Mouse (Mus musculus): ENCODE data around the gene Gabpb2.

Gabpb2 gene

GRCm38 (mm10) chr3:95217255-95218134, at the start of gene Gabpb2:
Gabpb2 (minus strand) TSS chr3:95217916.
- DNase-seq (ENCODE audit: low read depth, low spot score) = peak; percentile 83

GRCm38 (mm10) chr3:95266052-95266451, 48.3 kb upstream of the Gabpb2 start:
- no peak for DNase-seq (ENCODE audit: low read depth, low spot score)

GRCm38 (mm10) chr3:95264724-95265123, 47.0 kb upstream of the Gabpb2 start:
- no peak for DNase-seq (ENCODE audit: low read depth, low spot score)

GRCm38 (mm10) chr3:95263089-95263739, 45.5 kb upstream of the Gabpb2 start:
- no peak for DNase-seq (ENCODE audit: low read depth, low spot score)

GRCm38 (mm10) chr3:95261975-95262374, 44.3 kb upstream of the Gabpb2 start:
- DNase-seq (ENCODE audit: low read depth, low spot score) = no peak

GRCm38 (mm10) chr3:95256931-95257330, 39.2 kb upstream of the Gabpb2 start:
- no peak for DNase-seq (ENCODE audit: low read depth, low spot score)

- DNase-seq (ENCODE audit: low read depth, low spot score) = no peak
These were observed 33.2 kb upstream of the Gabpb2 start, which contains the start of gene Bnipl for GRCm38 (mm10) chr3:95250783-95251424. Bnipl (minus strand) TSS chr3:95251193.

GRCm38 (mm10) chr3:95250361-95250760, 32.6 kb upstream of the Gabpb2 start:
- no peak for DNase-seq (ENCODE audit: low read depth, low spot score)

GRCm38 (mm10) chr3:95247660-95248336, 30.1 kb upstream of the Gabpb2 start:
- no peak for DNase-seq (ENCODE audit: low read depth, low spot score)

- DNase-seq (ENCODE audit: low read depth, low spot score) = no peak
These were observed 28.9 kb upstream of the Gabpb2 start for GRCm38 (mm10) chr3:95246465-95247231.

- no peak for DNase-seq (ENCODE audit: low read depth, low spot score)
These were observed 25.4 kb upstream of the Gabpb2 start for GRCm38 (mm10) chr3:95243086-95243485.

GRCm38 (mm10) chr3:95241498-95241897, 23.8 kb upstream of the Gabpb2 start, which contains the start of gene Gm128:
Gm128 (minus strand) TSS chr3:95241598.
- DNase-seq (ENCODE audit: low read depth, low spot score) = no peak

- DNase-seq (ENCODE audit: low read depth, low spot score) = no peak
These were observed 23.2 kb upstream of the Gabpb2 start for GRCm38 (mm10) chr3:95240900-95241299.

GRCm38 (mm10) chr3:95239971-95240370, 22.3 kb upstream of the Gabpb2 start:
- no peak for DNase-seq (ENCODE audit: low read depth, low spot score)

- DNase-seq (ENCODE audit: low read depth, low spot score) = no peak
These were observed 21.3 kb upstream of the Gabpb2 start for GRCm38 (mm10) chr3:95239022-95239421.

- DNase-seq (ENCODE audit: low read depth, low spot score) = no peak
These were observed 19.9 kb upstream of the Gabpb2 start for GRCm38 (mm10) chr3:95237541-95238099.

GRCm38 (mm10) chr3:95235386-95236301, 17.9 kb upstream of the Gabpb2 start:
- no peak for DNase-seq (ENCODE audit: low read depth, low spot score)

- DNase-seq (ENCODE audit: low read depth, low spot score) = no peak
These were observed 15.7 kb upstream of the Gabpb2 start for GRCm38 (mm10) chr3:95233303-95233980.

- no peak for DNase-seq (ENCODE audit: low read depth, low spot score)
These were observed 15.1 kb upstream of the Gabpb2 start for GRCm38 (mm10) chr3:95232771-95233170.

Measured in c-Kit-negative CD71-positive TER-119-positive erythroid progenitor cells, embryonic 14.5 days (primary cell).